Mouse (Mus musculus) embryonic facial prominence, embryonic 11.5 days (tissue): ENCODE measurements around the gene Smim22. TPM values are rescaled to one million over a fixed set of nuclear protein-coding genes. Genes with fewer than 3 reads are reported as not detected.

Experiments
- ATAC-seq: fragments of 200-750 bp; cut with Nextera tagmentation; replicated peaks from 2 replicates; pipeline ENCODE4 v1.8.0; 2017; ENCODE audit warnings: low read depth; ENCODE audit not compliant: insufficient number of reproducible peaks, low FRiP score, low TSS enrichment
- DNase-seq: peaks from one replicate; pipeline ENCODE4 v3.0.0-alpha.2; 2015; ENCODE audit warnings: low spot score
- H3K27ac ChIP-seq: fragments of 300-500 bp; sonication (generic); replicated peaks from 2 replicates; pipeline ENCODE4 v1.5.1; 2014; ENCODE audit warnings: mild to moderate bottlenecking, low read depth, low read length, control low read depth
- H3K27me3 ChIP-seq: fragments of 300-500 bp; sonication (generic); 2 replicates; pipeline ENCODE4 v1.6.1; 2014; ENCODE audit warnings: mild to moderate bottlenecking, low read length, moderate library complexity, mixed read lengths; ENCODE audit not compliant: control insufficient read depth, insufficient read depth
- H3K36me3 ChIP-seq: fragments of 300-500 bp; sonication (generic); replicated peaks from 2 replicates; pipeline ENCODE4 v1.6.1; 2014; ENCODE audit warnings: low read depth, mild to moderate bottlenecking, low read length, moderate library complexity, mixed read lengths; ENCODE audit not compliant: control insufficient read depth, insufficient read depth
- H3K4me1 ChIP-seq: fragments of 300-500 bp; sonication (generic); 2 replicates; pipeline ENCODE4 v1.6.1; 2014; ENCODE audit warnings: low read length, mixed read lengths; ENCODE audit not compliant: control insufficient read depth, insufficient read depth
- H3K4me2 ChIP-seq: fragments of 300-500 bp; sonication (generic); 2 replicates; pipeline ENCODE4 v1.6.1; 2014; ENCODE audit warnings: low read depth, mild to moderate bottlenecking, control low read depth, low read length, moderate library complexity
- H3K4me3 ChIP-seq: fragments of 300-500 bp; sonication (generic); 2 replicates; pipeline ENCODE4 v1.5.1; 2014; ENCODE audit warnings: low read depth, low read length, control low read depth
- H3K9ac ChIP-seq: fragments of 300-500 bp; sonication (generic); replicated peaks from 2 replicates; pipeline ENCODE4 v1.6.1; 2014; ENCODE audit warnings: mild to moderate bottlenecking, control low read depth, low read length
- H3K9me3 ChIP-seq: fragments of 300-500 bp; sonication (generic); replicated peaks from 2 replicates; pipeline ENCODE4 v1.6.1; 2016; ENCODE audit warnings: mild to moderate bottlenecking, low read length, inconsistent platforms, mixed read lengths; ENCODE audit not compliant: control insufficient read depth
- WGBS: fragments of 180-500 bp; shearing (Covaris S2); extraction: QIAGEN DNeasy Blood & Tissue Kit; methylation state at CpG from one replicate; pipeline ENCODE4 v1.1.7; 2014; 5-methylcytosine and 5-hydroxymethylcytosine counted together
- polyA plus RNA-seq: library from polyadenylated mRNA; unstranded; fragments of >200 nt; fragmentation: Nextera tagmentation; extraction: Ambion mirVana; gene quantifications from 2 replicates; pipeline ENCODE4 v1.2.1, GENCODE M21; 2014

Smim22 gene
- polyA plus RNA-seq, 1 experiment from 2014 or later = 2.2 TPM

DNA sequence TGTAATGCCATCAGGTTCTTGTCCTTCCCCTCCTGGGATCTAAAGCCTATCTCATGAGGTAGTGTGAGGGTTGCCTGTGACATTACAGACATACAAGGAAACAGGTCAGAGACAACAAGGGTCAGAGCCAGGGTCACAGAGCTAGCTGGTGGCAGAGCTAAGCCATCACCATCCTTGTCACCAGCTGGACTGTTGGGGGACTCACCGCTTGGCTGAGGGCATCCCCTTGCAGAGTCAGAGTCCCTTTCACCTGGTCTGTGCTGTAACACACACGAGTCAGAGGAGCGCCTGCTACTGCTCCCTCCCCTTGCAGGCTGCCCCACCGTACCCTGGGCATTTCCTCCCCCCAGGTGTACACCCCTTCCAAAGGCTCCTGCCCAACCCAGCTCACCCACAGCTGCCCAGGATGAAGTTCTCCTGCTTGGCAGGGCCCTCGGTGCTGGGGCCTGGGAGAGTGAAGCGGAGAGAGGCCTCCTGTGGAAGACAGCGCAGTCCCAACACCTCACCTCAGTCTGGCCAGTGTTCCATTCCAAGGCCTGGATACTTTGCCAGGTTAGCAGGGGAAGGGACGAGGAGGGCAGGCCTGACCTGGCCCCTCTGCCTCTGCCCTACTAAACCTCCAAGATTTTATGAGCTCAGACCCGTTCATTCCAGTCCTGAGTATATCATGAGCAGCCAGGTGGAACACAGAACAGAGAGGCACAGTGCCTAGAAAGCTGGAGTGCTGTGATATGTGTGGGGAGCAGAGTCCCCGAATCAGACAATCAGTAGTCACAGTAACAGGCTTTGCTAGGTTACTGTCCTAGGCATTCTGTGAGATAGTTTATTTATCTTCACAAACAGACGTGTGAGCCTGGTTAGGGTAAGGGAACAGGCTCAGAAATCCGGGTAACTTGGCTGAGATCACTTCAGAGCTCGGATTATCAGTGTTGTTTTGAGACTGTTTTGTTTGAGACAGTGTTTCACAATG lies 5.2 kb downstream of the Smim22 start:
- ATAC-seq (no peak), DNase-seq (no peak)
- H3K9me3 ChIP-seq = no peaks in the 10 kb centered on the region
- peak overlapping the region; percentile 58 for H3K4me3 ChIP-seq
- H3K27ac ChIP-seq = no peak overlapping the region
- H3K4me2 ChIP-seq = peak overlapping the region; percentile 79
- no peaks in the 10 kb centered on the region for H3K4me1 ChIP-seq
- H3K9ac ChIP-seq = peak overlapping the region; percentile 61
- H3K27me3 ChIP-seq = no peaks in the 10 kb centered on the region
- no peaks in the 10 kb centered on the region; the same call in 1 of the 2 replicates for H3K36me3 ChIP-seq
- 53% methylated on average over 13 of the region's 13 CpGs for WGBS

DNA sequence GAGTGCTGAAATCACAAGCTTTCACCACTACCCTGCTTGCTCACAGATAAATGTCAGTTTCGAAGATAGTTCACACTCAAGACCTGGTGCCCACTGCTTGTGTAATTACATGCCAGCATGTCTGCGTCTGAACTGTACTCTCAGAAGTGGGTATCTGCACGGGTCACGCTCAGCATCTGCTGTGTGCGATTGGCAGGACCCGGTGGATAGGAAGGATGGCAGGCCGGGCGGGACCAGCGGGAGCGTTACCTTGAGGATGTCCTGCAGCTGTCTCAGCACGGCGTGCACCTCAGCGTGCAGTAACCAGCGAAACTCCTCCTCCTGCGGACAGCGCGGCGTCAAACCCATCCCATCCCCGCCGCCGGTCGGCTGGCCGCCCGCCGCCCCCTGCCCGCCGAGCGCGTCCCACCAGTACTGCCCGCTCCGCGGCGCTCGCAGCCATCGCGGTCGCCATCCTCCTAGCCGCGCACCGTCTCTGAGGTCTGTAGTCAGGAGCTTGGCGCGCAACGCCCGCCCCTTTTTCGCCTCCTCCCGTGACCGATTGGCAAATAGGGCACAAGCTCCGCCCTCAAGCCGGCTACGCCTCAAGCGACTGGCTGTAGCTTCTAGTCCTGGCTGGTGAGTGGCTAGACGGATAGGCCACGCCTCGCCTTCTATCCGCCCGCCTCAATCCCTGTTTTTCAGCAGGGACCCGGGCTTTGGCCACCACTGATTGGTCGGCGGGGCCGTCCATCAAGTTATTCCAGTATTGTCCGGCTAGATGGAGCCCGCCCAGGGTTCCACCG lies 6.2 kb downstream of the Smim22 start, which contains the start of gene Rogdi:
Rogdi (minus strand) TSS at position 500 of the 785 bp plus-strand sequence.
- Histone ChIP-seq H3K9me3 (no peaks in the 10 kb centered on the region), H3K27me3 (no peaks in the 10 kb centered on the region), H3K36me3 (peaks cover 3% of the 10 kb centered on the region; the same call in 1 of the 2 replicates), H3K4me1 (no peaks in the 10 kb centered on the region), H3K27ac (no peak within 1 kb of the TSS), H3K4me3 (peak within 1 kb of the TSS; percentile 58), H3K9ac (peak within 1 kb of the TSS; percentile 61), H3K4me2 (peak within 1 kb of the TSS; percentile 79)
- DNase-seq (peak; percentile 99), ATAC-seq (peak; percentile 98)
- WGBS = under 1% methylated on average over 62 of the region's 63 CpGs

DNA sequence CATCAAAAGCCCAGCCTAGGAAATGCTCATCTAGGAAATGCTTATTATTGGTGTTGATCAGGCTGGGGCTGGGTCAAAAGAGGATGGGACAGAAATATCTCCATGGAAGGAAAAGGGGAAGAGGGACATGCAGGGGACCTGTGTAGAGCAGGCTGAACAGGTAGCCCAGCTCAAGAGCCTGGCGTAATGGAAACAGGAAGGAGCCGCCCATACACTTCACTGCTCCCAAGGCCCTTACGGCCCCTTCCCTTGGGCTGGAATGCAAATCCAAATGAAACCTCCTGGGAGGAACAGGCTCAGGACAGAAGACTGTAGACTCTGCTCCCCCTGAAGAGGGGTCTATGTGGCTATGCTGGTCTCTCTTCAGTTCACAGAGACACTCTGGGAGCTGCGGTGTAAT lies 7.5 kb downstream of the Smim22 start:
- DNase-seq = no peak
- ATAC-seq = no peak
- Histone ChIP-seq H3K27ac (no peak overlapping the region), H3K27me3 (no peaks in the 10 kb centered on the region), H3K9me3 (no peaks in the 10 kb centered on the region), H3K4me2 (no peak overlapping the region), H3K4me1 (no peaks in the 10 kb centered on the region), H3K9ac (no peak overlapping the region), H3K36me3 (peaks cover 8% of the 10 kb centered on the region), H3K4me3 (no peak overlapping the region)
- 90% methylated on average over 4 of the region's 4 CpGs for WGBS

DNA sequence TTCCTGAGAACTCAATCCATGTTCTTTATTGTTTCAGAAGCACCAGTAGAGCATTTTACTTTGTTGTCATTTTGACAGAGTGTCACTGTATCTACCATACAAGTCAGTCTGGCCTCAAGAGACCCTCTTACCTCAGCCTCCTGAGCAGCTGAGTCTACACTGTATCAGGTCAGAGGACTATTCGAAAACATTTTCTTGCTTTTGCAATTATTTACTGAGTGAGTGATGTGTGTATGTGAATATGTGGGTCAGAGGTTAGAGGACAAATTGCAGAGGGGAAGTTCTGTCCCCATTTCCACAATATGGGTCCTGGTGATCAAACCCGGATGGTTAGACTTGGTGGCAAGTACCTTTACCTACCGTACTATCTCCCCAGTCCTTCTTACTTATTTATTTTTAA lies 16.9 kb downstream of the Smim22 start:
- Histone ChIP-seq H3K4me2 (no peak overlapping the region), H3K4me1 (no peaks in the 10 kb centered on the region), H3K27me3 (no peaks in the 10 kb centered on the region), H3K4me3 (no peak overlapping the region), H3K9me3 (no peaks in the 10 kb centered on the region), H3K36me3 (peaks cover 31% of the 10 kb centered on the region), H3K27ac (no peak overlapping the region), H3K9ac (no peak overlapping the region)
- no peak for ATAC-seq
- DNase-seq = no peak
- WGBS = 87% methylated on average over 3 of the region's 3 CpGs

DNA sequence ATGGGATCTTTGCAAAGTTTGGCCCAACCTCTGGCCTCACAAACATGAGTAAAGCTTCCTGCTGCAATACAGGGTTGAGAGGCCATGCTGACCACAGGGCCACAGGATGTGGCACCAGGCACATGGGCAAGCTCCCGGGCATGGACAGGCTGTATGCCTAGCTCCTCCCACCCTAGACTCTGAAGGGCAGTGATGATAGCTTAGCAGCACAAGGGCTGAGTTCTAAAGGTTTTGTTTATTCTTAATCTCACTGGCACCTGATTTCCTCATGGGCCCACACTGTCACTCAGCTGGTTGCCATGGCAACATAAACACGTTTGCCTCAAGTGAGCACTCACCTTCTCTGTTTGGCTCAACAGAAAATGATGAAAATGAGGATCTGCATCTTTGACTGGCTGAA lies 22.8 kb downstream of the Smim22 start:
- Histone ChIP-seq H3K36me3 (peaks cover 27% of the 10 kb centered on the region), H3K4me2 (no peak overlapping the region), H3K4me3 (no peak overlapping the region), H3K9ac (no peak overlapping the region), H3K4me1 (no peaks in the 10 kb centered on the region), H3K27me3 (no peaks in the 10 kb centered on the region), H3K27ac (no peak overlapping the region), H3K9me3 (no peaks in the 10 kb centered on the region)
- no peak for ATAC-seq
- 73% methylated on average over 2 of the region's 2 CpGs for WGBS
- DNase-seq = no peak

DNA sequence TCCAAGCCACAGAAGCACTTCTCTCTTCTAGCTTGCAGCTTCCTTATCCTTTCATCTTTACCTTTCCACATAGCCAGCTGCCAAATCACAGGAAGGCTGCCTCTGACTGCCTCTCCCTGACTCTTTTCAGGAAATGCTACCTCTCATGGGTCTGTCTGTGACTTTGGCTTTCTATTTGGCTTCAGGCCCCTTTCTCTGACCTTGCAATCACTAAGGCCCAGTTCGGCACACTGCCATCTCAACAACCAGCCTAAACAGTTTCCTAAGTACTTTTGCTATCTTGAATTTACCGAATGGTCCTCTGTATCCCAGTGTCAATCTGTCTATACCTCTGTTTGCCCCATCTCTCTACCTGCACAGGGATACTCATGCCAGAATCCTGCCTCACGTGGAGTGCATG lies 28.5 kb downstream of the Smim22 start:
- no peak overlapping the region for H3K4me2 ChIP-seq
- H3K4me1 ChIP-seq = no peaks in the 10 kb centered on the region
- ATAC-seq (no peak), DNase-seq (no peak)
- peaks cover 19% of the 10 kb centered on the region for H3K36me3 ChIP-seq
- no peaks in the 10 kb centered on the region for H3K27me3 ChIP-seq
- H3K9ac ChIP-seq = no peak overlapping the region
- H3K9me3 ChIP-seq = no peaks in the 10 kb centered on the region
- no peak overlapping the region for H3K27ac ChIP-seq
- WGBS = 93% methylated on average over 3 of the region's 3 CpGs
- H3K4me3 ChIP-seq = no peak overlapping the region

DNA sequence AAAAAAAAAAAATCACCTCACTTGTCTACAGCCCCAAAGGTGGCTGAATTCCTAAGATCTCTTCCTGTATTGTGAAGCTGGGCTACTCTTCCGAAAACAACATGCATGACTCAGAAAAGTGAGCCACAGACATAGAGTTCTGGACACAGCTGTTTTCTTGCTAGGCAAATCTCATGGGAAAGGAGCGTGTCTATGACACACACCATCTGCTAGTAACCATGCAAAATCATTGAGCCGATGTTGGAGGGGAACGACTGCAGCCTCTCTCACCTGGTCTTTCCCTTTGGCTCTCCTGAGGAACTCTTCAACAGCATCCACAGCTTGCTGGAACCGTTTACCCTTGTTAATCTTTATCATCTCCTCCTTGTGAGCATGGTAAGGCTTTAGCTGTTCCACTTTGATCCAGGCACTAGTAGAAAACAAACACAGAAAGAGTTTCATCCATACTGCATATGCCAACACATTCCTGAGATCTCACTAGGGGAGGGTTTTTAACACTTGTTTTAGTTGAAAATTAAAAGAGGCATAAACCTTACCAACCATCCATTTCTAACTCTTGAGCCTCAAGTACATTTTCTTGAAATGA lies 29.7 kb downstream of the Smim22 start:
- Histone ChIP-seq H3K27ac (no peak overlapping the region), H3K9ac (no peak overlapping the region), H3K4me3 (no peak overlapping the region), H3K4me1 (no peaks in the 10 kb centered on the region), H3K36me3 (peaks cover 11% of the 10 kb centered on the region), H3K4me2 (no peak overlapping the region), H3K27me3 (no peaks in the 10 kb centered on the region), H3K9me3 (no peaks in the 10 kb centered on the region)
- ATAC-seq (no peak), DNase-seq (no peak)
- WGBS = 89% methylated on average over 5 of the region's 5 CpGs
